Mouse (Mus musculus) cerebellum, adult 9-10 months (tissue): ENCODE measurements at regions not wholly inside any gene's neighbourhood (a gene's known extent, or its start where the extent isn't known, plus 50 kb on each side); places are given as distances from the start of the nearest gene placed in this dataset.

Experiments
- DNase-seq: peaks from one replicate; pipeline ENCODE4 v3.0.0; 2022

DNA sequence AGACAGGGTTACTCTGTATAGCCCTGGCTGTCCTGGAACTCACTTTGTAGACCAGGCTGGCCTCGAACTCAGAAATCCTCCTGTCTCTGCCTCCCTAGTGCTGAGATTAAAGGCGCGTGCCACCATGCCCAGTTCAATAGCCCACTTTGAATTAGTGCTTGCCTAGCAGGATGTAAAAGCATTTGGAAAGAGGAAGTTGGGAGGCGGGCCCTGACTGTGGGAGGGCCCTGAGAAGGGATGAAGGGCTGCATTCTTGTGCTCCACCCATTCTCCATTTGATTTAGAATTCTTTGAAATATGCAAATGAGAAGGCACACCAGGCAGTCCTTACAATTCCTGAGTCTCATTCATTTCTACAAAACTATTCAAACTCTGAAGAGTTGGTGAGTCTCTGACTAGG is 287.6 kb downstream of the Barhl2 start:
- no peak for DNase-seq

DNA sequence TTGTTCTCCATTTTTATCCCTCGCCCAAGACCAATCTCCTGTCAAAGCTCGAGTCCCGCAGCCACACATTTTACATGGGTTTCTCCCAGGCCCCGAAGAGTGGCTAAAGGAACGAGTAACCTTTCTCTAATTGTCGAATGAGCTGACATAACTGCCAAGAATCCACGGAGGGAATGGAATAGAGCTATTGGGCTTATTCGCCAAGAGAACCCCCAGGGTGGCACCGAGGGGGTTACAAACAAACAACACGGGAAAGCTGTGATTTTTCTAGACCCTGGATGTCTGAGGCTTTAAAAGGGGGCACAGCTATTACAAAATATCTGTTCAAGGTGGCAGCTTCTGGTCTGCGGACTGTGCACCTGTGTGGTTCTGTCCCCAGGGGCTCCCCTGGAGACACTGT is 290.4 kb downstream of the Barhl2 start:
- DNase-seq, result no peak

GRCm38 (mm10) chr5:106166266-106166665 is 289.9 kb downstream of the Zfp326 start:
- no peak for DNase-seq

DNA sequence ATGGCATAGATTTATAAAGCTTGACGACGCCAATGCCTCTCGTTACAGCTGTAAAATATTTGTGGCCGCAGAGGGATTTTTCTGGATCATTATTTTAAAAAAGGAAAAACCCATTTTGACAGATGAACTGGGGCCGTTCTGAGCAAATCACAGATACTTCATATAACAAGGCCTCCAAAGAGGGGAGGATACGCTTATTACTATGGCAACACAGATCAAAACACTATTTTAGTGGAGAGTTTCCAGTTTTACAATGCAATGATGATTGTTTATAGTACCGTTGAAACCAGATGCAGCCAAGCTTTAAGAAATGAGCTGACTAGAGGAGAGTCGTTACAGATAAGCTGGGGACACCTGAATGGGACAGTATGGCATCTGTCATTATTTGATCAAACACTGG is 287.8 kb downstream of the Zfp326 start:
- DNase-seq, result no peak

DNA sequence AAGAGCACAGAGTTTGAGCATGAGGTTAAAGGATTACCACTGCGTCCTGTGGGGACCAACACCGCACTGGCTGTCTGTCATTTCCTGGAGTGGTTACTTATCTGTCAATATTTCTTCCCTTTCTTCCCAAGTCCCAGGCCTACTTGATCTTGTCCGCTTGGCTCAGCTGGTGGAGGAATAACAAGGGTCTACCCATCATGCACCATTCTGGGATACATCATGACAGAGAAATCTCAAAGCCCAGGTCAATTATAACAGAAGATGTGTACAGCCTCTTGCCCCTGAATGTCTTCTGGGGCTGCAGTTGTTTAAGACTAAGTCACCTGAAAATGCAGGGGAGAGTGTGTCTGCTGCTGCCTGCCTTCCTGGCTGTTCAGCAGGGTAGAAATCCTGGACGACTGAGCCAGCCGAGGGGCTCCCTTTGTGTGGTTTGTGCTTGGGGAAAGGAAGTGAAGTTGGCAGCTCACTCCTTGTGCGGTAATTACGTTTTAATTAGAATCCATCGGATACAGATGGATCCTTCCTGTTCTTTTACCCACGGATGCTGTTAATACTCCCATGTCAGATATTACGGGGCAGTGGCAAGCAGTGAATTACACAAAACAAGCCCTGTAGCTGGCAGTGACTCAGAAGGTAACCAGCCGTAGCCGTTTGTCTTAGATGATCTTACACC is 286.8 kb downstream of the Zfp326 start:
- DNase-seq, result no peak

DNA sequence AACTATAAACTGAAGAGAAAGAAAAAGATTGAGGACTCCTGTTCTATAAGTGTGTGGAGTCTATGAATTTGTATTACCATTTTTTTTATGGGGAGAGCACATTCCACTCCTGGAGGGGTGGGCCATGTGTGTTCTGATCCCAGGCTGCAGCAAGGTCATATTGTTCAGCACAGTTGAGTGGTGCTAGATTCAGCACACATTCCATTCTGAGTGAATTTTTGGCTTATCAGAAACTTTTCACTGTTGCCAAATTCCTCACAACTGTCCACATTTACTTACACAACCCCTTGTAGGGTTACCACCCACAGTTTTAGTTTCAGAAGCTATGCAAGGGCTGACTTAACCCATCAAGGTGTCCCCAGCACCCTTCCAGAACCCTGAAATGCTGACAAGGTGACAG is 262.7 kb downstream of the Zfp326 start:
- no peak for DNase-seq

GRCm38 (mm10) chr5:106122928-106123327 is 246.6 kb downstream of the Zfp326 start:
- DNase-seq, result no peak

GRCm38 (mm10) chr5:106119584-106119983 is 243.2 kb downstream of the Zfp326 start:
- no peak for DNase-seq

GRCm38 (mm10) chr5:106113186-106113585 is 236.8 kb downstream of the Zfp326 start:
- no peak for DNase-seq

GRCm38 (mm10) chr5:106108474-106108971 is 232.2 kb downstream of the Zfp326 start:
- no peak for DNase-seq

GRCm38 (mm10) chr5:106102255-106102654 is 225.9 kb downstream of the Zfp326 start:
- DNase-seq, result no peak

- no peak for DNase-seq
Measured at GRCm38 (mm10) chr5:106098887-106099286, 222.5 kb downstream of the Zfp326 start.

GRCm38 (mm10) chr5:106089332-106089731 is 213.0 kb downstream of the Zfp326 start:
- peak; percentile 93 for DNase-seq

GRCm38 (mm10) chr5:106088478-106089185 is 212.3 kb downstream of the Zfp326 start:
- peak; percentile 50 for DNase-seq

- no peak for DNase-seq
Measured at GRCm38 (mm10) chr5:106083786-106084185, 207.4 kb downstream of the Zfp326 start.

- DNase-seq, result no peak
Measured at GRCm38 (mm10) chr5:106082891-106083290, 206.5 kb downstream of the Zfp326 start.

- no peak for DNase-seq
Measured at GRCm38 (mm10) chr5:106067124-106067551, 190.8 kb downstream of the Zfp326 start.

DNA sequence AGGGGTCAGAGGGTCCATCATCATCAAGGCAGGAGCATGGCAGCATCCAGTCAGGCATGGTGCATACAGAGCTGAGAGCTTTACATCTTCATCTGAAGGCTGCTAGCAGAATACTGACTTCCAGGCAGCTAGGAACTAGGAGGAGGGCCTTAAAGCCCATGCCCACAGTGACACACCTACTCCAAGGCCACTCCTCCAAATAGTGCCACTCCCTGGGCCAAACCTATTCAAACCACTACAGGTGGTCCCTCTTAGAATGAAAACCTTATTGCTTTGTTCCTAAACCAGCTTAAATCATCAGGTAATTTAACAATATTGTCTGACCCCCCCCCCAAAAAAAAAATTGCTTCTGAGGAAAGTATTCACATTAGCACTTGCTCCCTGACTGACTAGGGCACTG is 190.3 kb downstream of the Zfp326 start:
- no peak for DNase-seq

DNA sequence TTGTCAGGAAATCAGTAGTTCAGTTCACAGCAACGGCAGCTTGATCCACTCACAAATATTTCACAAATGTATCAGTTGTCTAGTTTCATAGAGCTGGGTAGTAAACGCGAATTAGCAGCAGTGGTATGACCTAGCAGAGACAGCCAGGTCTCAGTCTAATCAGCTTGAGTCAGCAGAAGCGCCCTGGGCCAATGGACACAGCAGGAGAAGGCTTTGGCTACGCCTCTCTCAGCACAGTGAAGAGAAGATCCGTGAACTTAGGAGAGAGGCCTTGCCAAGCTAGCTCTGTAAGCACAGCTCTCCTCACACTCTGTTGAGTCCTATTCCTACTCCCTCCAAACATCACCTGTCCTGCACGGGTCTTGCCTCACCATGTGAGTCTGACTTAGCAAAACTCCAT is 188.0 kb downstream of the Zfp326 start:
- DNase-seq, result peak; percentile 34

DNA sequence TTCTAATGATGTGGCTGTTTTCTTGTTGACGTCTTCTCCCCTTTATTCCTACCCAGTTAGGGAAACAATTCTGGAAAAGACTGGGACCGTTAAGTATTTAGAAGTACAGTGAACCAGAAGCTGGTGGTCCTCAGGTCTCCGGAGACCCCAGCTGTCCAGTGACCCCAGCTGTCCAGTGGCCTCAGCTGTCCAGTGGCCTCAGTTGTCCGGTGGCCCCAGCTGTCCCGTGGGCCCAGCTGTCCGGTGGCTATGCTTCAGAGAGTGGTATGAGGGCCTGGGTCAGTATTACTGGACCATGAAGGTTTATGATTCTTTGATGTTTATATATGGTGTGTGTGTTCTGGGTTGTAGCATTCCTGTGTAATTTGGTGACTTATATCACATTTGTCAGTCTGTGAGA is 186.6 kb downstream of the Zfp326 start:
- no peak for DNase-seq

DNA sequence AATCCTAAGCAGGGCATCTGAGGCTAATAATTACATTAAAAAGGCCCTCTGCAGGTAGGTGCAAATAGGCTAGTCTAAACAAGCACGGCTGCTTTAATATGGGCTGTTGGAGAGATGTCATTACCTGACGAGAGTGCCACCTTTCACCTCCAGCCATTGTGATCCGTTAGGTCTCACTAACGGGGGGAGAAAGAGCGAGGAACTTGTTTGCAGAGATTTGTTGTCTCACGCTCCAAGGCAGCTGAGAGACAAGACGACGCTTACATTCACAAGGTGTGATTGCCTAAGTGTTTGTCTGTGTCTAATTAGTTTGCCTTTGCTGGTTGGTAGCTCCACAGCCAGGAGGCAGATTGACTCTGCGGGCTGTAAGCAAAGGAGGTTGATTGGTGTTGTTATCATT is 180.3 kb downstream of the Zfp326 start:
- DNase-seq, result no peak

DNA sequence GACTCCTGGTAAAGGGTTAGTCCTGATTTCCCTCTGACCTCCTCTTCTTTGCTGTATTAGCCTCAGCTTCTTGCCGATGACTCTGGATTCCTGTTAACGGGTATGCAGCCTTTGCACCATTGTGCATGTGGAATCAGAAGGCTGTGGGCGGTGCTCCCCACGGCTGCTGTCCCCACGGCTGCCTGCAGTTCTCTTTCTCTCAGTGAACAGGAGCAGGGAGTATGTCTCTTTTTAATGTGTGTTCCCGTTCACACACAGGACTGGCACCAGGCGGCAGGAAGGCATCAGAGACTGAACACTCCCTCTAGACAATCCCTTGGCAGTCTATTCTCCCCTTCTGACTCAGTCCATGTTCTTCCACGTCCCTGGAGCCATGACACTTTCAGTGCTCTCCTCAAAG is 178.9 kb downstream of the Zfp326 start:
- peak; percentile 20 for DNase-seq

DNA sequence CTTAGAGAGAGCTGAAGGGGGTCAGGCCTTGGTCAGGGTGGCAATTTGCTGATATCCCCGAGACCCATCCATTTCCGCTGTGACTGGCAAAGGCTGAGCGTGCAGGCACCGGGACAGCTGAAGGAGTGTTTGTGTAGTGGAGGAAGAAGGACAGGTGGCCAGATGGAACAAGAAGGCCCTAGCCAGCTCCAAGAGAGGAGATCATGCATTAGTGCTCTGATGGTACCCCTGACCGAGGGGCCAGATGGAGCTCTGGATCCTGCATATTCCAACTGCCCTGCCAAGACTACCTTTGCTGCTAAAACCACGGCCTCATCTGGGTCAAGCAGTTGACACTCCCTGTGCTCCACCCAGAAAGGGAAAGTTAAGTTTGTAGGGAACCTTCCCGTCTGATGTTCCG is 174.7 kb downstream of the Zfp326 start:
- DNase-seq, result peak; percentile 95

DNA sequence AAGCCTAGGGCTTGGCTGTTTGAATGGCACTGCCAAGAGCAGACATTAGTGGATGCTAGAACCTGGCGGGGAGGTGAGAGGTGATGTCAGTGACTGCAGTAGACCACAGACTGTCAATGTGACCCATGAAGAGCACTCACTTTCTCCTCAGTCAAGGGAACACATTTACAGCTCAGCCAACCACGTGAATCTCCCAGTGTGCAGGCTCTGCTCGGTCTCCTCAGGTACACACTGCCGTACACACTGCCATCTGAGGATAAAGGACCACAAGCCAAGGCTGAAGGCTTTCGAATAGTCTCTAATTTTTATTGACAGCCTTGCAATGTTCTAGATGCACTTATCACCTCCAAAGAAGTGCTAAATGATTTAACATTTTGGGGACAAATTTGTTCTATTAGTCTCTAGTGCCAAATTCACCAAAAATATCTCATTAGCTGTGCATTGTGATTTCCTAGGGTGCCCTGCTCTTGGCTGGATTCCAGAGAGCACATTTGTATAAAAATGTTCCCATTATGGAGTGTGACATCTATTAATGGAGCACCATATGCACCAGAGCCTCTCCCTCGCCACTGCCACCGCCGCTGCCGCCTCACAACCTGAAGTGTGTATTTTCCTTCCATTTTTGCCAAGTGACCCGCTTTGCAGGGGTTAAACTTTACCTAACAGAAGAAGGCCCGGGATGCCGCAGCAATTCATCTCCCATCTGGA is 168.7 kb downstream of the Zfp326 start:
- DNase-seq, result peak; percentile 85
